Mouse (Mus musculus) megakaryocyte-erythroid progenitor cell, adult 5-6 weeks (primary cell): Measurements from ENCODE around the gene Gstp1. TPM values are rescaled to one million over a fixed set of nuclear protein-coding genes. Genes with fewer than 3 reads are reported as not detected.
A peak's percentile ranks its signal among the peaks of the same experiment; 100 is the strongest.

Experiments
- ATAC-seq: replicated peaks from 2 replicates; pipeline ENCODE4 v1.8.0; 2016; ENCODE audit warnings: mild to moderate bottlenecking, inconsistent platforms; ENCODE audit not compliant: severe bottlenecking, poor library complexity, low FRiP score, low TSS enrichment
- total RNA-seq, 2 experiments: library from RNA; stranded (forward) in 1 of 2; stranded (reverse) in 1 of 2; fragments of 200-1000, 215-1000 nt in 1 of 2; fragments of >200 nt in 1 of 2; fragmentation: Nextera tagmentation in 1 of 2; gene quantifications; 2 replicates each; pipeline ENCODE4 v1.2.3; 2014 to 2017

Gene Gstp1
- total RNA-seq, 2 experiments from 2014 or later: 220 to 623 TPM

GRCm38 (mm10) chr19:4011086-4011485, 26.7 kb downstream of the Gstp1 start:
- ATAC-seq: no peak

- ATAC-seq: no peak
These were observed 31.8 kb downstream of the Gstp1 start for GRCm38 (mm10) chr19:4005971-4006370.

GRCm38 (mm10) chr19:4005091-4005490, 32.7 kb downstream of the Gstp1 start:
- ATAC-seq: no peak

GRCm38 (mm10) chr19:4004331-4004730, 33.5 kb downstream of the Gstp1 start:
- no peak for ATAC-seq

GRCm38 (mm10) chr19:4003641-4004040, 34.1 kb downstream of the Gstp1 start:
- no peak for ATAC-seq

GRCm38 (mm10) chr19:4003112-4003511, 34.7 kb downstream of the Gstp1 start, which contains the start of gene Doc2g:
Gene Doc2g (plus strand): TSS chr19:4003313.
- no peak for ATAC-seq

- no peak for ATAC-seq
These were observed 36.0 kb downstream of the Gstp1 start for GRCm38 (mm10) chr19:4001752-4002151.

- 0 out of 2 replicates have a peak, but pooled peaks have one; percentile 13 for ATAC-seq
These were observed 36.7 kb downstream of the Gstp1 start for GRCm38 (mm10) chr19:4000949-4001525.

- ATAC-seq: peak; percentile 87
These were observed 37.5 kb downstream of the Gstp1 start, which contains the start of the genes Nudt8 and Gm49405 for GRCm38 (mm10) chr19:4000119-4000900. Gene Nudt8 (plus strand): TSS chr19:4000580. Gene Gm49405 (plus strand): TSS chr19:4000626.

GRCm38 (mm10) chr19:3999121-3999730, 38.6 kb downstream of the Gstp1 start:
- no peak for ATAC-seq

- ATAC-seq: no peak
These were observed 39.5 kb downstream of the Gstp1 start for GRCm38 (mm10) chr19:3998335-3998734.

- ATAC-seq: no peak
These were observed 40.6 kb downstream of the Gstp1 start for GRCm38 (mm10) chr19:3997231-3997630.

- no peak for ATAC-seq
These were observed 41.0 kb downstream of the Gstp1 start for GRCm38 (mm10) chr19:3996747-3997146.

GRCm38 (mm10) chr19:3996106-3996505, 41.7 kb downstream of the Gstp1 start:
- no peak for ATAC-seq

GRCm38 (mm10) chr19:3995505-3995904, 42.3 kb downstream of the Gstp1 start:
- ATAC-seq: no peak

- no peak for ATAC-seq
These were observed 42.9 kb downstream of the Gstp1 start for GRCm38 (mm10) chr19:3994932-3995331.

- ATAC-seq: no peak
These were observed 45.4 kb downstream of the Gstp1 start, which contains the start of gene Tbx10 for GRCm38 (mm10) chr19:3992416-3992815. Gene Tbx10 (plus strand): TSS chr19:3992752.

GRCm38 (mm10) chr19:3991966-3992365, 45.8 kb downstream of the Gstp1 start:
- no peak for ATAC-seq

GRCm38 (mm10) chr19:3991562-3991961, 46.2 kb downstream of the Gstp1 start:
- no peak for ATAC-seq

GRCm38 (mm10) chr19:3990804-3991203, 47.0 kb downstream of the Gstp1 start:
- no peak for ATAC-seq
